Mouse (Mus musculus) limb, embryonic 15.5 days (tissue): Measurements from ENCODE around the gene Bcl9. TPM values are rescaled to one million over a fixed set of nuclear protein-coding genes. Genes with fewer than 3 reads are reported as not detected.
A peak's percentile ranks its signal among the peaks of the same experiment; 100 is the strongest.

Experiments used
- ATAC-seq: fragments of 200-750 bp; cut with Nextera tagmentation; 2 replicates; pipeline ENCODE4 v1.8.0; 2017; ENCODE audit warnings: low read depth, moderate TSS enrichment; ENCODE audit not compliant: insufficient number of reproducible peaks, low FRiP score, low TSS enrichment
- H3K27ac ChIP-seq: fragments of 300-500 bp; sonication (generic); 2 replicates; pipeline ENCODE4 v1.5.1; 2015; ENCODE audit warnings: moderate library complexity, mild to moderate bottlenecking, inconsistent platforms
- H3K27me3 ChIP-seq: fragments of 300-500 bp; sonication (generic); 2 replicates; pipeline ENCODE4 v1.6.1; 2015; ENCODE audit warnings: inconsistent platforms
- H3K36me3 ChIP-seq: fragments of 300-500 bp; sonication (generic); 2 replicates; pipeline ENCODE4 v1.6.1; 2015; ENCODE audit warnings: inconsistent platforms
- H3K4me1 ChIP-seq: fragments of 300-500 bp; sonication (generic); 2 replicates; pipeline ENCODE4 v1.6.1; 2015; ENCODE audit warnings: inconsistent platforms
- H3K4me2 ChIP-seq: fragments of 300-500 bp; sonication (generic); 2 replicates; pipeline ENCODE4 v1.6.1; 2015; ENCODE audit warnings: mild to moderate bottlenecking, inconsistent platforms
- H3K4me3 ChIP-seq: fragments of 300-500 bp; sonication (generic); 2 replicates; pipeline ENCODE4 v1.5.1; 2015; ENCODE audit warnings: mild to moderate bottlenecking, inconsistent platforms
- H3K9ac ChIP-seq: fragments of 300-500 bp; sonication (generic); 2 replicates; pipeline ENCODE4 v1.6.1; 2015; ENCODE audit warnings: inconsistent platforms
- H3K9me3 ChIP-seq: fragments of 300-500 bp; sonication (generic); 2 replicates; pipeline ENCODE4 v1.6.1; 2016; ENCODE audit warnings: inconsistent platforms
- WGBS: fragments of 180-500 bp; shearing (Covaris S2); methylation state at CpG from one replicate; pipeline ENCODE4 v1.1.7; 2015; 5-methylcytosine and 5-hydroxymethylcytosine counted together
- polyA plus RNA-seq: library from polyadenylated mRNA; unstranded; fragments of >200 nt; fragmentation: Nextera tagmentation; extraction: Ambion mirVana; gene quantifications from 2 replicates; pipeline ENCODE4 v1.2.1, GENCODE M21; 2015

The Bcl9 gene
- 43.1 and 54.1 TPM in 2 replicates for polyA plus RNA-seq

DNA sequence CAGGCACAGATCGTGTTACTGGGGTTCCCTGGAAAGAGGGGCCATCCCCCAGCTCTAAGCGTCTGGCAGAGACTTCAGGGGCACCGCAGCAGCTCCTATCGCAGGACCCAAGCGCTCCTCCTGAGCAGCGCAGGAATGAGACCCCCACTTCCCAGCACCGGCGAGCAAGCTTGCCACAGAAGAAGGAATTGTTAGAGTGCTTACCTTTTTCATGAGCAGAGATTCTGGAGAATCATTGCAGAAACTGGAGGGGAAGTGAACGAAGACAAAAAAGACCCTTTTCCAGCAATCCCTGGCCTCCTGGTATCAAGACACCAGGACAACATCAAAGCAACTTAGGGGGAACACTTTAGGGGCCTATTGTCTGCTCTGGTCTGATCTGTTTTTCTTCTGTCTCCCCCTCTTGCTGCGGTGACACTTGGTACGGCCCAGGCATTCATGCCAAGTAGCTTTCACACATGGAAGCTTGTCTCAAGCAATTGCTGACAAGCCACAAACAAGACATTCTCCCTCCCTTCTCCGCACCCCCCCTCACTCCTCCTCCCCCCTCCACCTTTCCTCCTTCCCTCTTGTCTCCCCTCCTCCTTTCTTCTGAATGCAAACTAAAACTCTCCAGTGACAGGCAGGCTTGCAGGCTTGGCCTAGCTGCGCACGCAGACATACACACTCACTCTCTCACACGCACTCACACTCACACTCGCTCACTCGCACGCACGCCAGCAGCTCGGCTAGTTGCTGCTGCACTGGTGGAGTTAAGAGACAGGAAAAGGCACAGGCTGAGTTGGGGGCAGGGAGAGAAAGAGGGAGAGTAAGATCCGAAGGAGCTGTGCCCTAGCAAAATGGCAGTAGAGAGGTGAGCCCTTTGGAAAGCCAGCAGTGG is at the start of gene Bcl9:
Bcl9 (minus strand) TSS at position 365 of the 880 bp plus-strand sequence.
- Histone ChIP-seq H3K27me3 (no peaks in the 10 kb centered on the region), H3K4me2 (peak within 1 kb of the TSS; percentile 74), H3K27ac (peak within 1 kb of the TSS; percentile 98), H3K4me3 (peak within 1 kb of the TSS; percentile 64), H3K9ac (peak within 1 kb of the TSS; percentile 64), H3K9me3 (no peaks in the 10 kb centered on the region), H3K36me3 (no peaks in the 10 kb centered on the region), H3K4me1 (peaks cover 18% of the 10 kb centered on the region)
- peak; percentile 82 for ATAC-seq
- under 1% methylated on average over 21 of the region's 21 CpGs for whole genome bisulfite sequencing

DNA sequence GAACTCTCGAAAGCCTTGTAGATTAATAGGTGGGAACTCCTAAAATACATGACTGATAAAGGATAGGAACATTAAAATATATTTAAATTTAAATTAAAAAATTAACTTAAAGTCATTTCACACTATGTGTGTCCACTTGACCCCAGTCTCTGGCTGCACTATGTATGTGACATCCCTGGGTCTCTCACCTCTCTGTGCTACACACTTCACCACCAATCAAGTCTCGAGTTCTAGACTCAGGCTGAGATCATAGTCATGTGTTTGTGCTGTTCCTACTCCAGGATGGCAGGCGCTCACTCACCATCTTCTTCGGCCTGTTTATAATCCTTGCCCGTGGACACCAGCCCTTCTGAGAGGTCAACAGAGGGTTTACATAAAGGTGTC is 41.5 kb upstream of the Bcl9 start:
- no peaks in the 10 kb centered on the region for H3K36me3 ChIP-seq
- H3K4me1 ChIP-seq, result peaks cover 27% of the 10 kb centered on the region
- H3K4me2 ChIP-seq, result no peak overlapping the region
- no peak for ATAC-seq
- 69% methylated on average over 5 of the region's 5 CpGs for WGBS
- no peaks in the 10 kb centered on the region for H3K27me3 ChIP-seq
- no peaks in the 10 kb centered on the region for H3K9me3 ChIP-seq
- no peak overlapping the region for H3K27ac ChIP-seq
- no peak overlapping the region for H3K4me3 ChIP-seq
- no peak overlapping the region for H3K9ac ChIP-seq

DNA sequence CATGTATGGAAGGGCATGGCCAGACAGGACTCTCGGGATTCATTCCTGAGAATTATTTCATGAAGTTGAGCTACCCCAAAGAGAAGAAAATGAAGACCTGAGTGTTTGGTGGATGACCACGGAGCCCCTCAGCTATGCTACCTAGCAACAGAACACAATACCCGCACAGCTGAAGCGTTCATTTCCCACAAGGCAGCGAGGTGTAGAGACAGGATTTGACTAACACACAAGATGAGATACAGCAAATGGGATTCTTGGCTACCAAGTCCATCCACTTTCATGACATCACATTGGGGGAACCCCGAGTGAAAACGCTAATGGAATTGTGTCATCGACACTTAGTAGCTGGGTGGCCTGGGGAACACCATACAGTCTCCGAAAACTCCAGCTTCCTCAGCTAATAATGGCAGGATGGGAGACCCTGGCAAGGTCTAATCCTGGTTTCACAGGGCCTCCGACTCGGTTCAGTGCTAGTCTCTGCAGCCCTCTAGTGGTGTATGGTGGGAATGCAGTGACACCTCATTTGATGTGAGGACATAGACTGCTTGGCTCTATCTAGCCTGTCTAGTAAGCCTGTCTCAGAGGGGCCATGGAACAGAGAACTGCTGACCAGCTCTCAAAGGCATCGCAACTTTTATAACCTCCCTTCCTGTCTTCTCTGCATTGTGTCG is 40.9 kb upstream of the Bcl9 start:
- Histone ChIP-seq H3K27ac (no peak overlapping the region), H3K4me2 (no peak overlapping the region), H3K4me1 (peaks cover 27% of the 10 kb centered on the region), H3K27me3 (no peaks in the 10 kb centered on the region), H3K36me3 (no peaks in the 10 kb centered on the region), H3K9ac (no peak overlapping the region), H3K4me3 (no peak overlapping the region), H3K9me3 (no peaks in the 10 kb centered on the region)
- peak; percentile 53; the same call in 1 of the 2 replicates for ATAC-seq
- 33% methylated on average over 13 of the region's 13 CpGs for WGBS

DNA sequence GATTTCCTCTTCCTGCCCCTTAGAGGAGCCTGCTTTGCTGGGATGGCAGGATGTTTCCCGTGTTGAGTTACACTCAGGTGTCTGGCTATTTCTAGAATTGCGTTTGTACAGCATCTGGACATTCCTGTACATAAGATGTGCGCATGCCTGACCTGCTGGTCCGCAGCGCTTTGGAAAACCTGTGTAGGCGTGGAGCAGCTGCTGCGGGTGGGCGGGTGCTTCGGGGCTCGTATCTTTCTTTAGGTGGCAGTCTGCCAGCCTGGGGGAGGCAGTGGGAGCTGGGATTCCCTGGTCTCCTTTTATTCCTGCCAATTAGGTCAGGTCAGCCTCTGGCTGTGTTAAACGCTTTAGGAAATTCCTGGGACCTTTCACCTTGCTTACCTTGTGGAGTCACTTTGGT is 39.6 kb upstream of the Bcl9 start:
- ATAC-seq, result no peak
- no peak overlapping the region for H3K9ac ChIP-seq
- no peaks in the 10 kb centered on the region for H3K27me3 ChIP-seq
- H3K4me1 ChIP-seq, result peaks cover 27% of the 10 kb centered on the region
- H3K27ac ChIP-seq, result peak overlapping the region; percentile 27; the same call in 1 of the 2 replicates
- H3K36me3 ChIP-seq, result no peaks in the 10 kb centered on the region
- H3K4me3 ChIP-seq, result no peak overlapping the region
- no peaks in the 10 kb centered on the region for H3K9me3 ChIP-seq
- 2% methylated on average over 11 of the region's 11 CpGs for WGBS
- peak overlapping the region; percentile 25; the same call in 1 of the 2 replicates for H3K4me2 ChIP-seq

DNA sequence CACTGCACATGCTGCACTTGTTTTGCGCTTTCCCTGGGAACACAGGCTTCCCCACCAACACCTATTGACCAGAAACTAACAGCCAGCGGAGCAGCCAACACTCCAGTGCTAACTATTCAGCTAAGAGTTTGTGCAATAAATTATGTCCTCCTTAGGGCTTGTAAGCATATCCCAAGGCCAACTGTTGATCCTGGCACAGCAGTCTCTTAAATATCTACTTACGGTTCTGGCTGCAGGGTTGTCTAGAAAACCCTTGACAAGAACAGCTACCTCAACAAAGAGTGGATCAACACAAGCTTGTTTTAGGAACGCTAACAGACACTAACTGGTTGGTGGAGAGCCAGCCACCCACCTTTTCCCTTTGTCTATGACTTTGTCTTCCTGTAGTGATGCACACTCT is 38.6 kb upstream of the Bcl9 start:
- ATAC-seq, result no peak
- Histone ChIP-seq H3K27me3 (no peaks in the 10 kb centered on the region), H3K4me1 (peaks cover 27% of the 10 kb centered on the region), H3K36me3 (no peaks in the 10 kb centered on the region), H3K9ac (no peak overlapping the region), H3K4me3 (no peak overlapping the region), H3K9me3 (no peaks in the 10 kb centered on the region), H3K4me2 (no peak overlapping the region), H3K27ac (no peak overlapping the region)
- WGBS, result 53% methylated on average over 4 of the region's 4 CpGs

DNA sequence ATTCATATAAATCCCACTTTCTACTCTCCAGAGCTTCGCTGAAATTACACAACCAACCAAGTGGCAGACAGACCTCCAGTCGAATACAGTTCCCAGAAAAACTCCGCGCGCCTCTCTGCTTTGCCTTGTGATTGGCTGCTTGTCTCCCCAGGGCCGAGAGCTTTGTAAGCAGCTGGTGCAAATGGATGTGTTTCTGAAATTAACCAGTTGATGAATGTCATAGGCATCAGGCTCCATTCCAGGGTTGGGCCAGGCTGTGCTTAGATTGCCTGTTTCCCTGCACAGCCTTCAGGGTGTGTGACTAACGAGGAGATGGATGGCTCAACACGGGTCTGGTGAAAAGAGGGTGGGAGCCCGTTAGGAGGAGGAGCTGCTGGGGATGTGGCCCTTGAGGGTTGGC is 36.9 kb upstream of the Bcl9 start:
- H3K27ac ChIP-seq, result no peak overlapping the region
- ATAC-seq, result no peak
- no peak overlapping the region for H3K4me2 ChIP-seq
- 30% methylated on average over 9 of the region's 9 CpGs for WGBS
- no peak overlapping the region for H3K9ac ChIP-seq
- no peaks in the 10 kb centered on the region for H3K27me3 ChIP-seq
- H3K4me3 ChIP-seq, result no peak overlapping the region
- H3K9me3 ChIP-seq, result no peaks in the 10 kb centered on the region
- H3K4me1 ChIP-seq, result peaks cover 27% of the 10 kb centered on the region
- H3K36me3 ChIP-seq, result no peaks in the 10 kb centered on the region

DNA sequence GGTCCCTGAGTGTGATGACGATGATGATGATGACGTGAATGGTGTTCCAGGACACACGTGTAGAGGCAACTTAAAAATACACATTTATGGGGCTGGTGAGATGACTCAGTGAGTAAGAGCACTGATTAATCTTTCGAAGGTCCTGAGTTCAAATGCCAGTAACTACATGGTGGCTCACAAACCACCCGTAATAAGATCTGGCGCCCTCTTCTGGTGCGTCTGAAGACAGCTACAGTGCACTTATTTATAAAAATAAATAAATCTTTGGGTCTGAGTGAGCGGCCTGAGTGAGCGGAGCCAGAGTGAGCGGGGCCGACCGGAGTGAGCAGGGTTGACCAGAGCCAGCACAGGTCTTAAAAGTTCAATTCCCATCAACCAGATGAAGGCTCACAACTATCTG is 34.5 kb upstream of the Bcl9 start:
- Histone ChIP-seq H3K4me2 (no peak overlapping the region), H3K27me3 (no peaks in the 10 kb centered on the region), H3K9ac (no peak overlapping the region), H3K4me1 (peaks cover 18% of the 10 kb centered on the region), H3K27ac (no peak overlapping the region), H3K36me3 (no peaks in the 10 kb centered on the region), H3K9me3 (no peaks in the 10 kb centered on the region), H3K4me3 (no peak overlapping the region)
- 87% methylated on average over 12 of the region's 12 CpGs for WGBS
- no peak; the same call in 1 of the 2 replicates for ATAC-seq

DNA sequence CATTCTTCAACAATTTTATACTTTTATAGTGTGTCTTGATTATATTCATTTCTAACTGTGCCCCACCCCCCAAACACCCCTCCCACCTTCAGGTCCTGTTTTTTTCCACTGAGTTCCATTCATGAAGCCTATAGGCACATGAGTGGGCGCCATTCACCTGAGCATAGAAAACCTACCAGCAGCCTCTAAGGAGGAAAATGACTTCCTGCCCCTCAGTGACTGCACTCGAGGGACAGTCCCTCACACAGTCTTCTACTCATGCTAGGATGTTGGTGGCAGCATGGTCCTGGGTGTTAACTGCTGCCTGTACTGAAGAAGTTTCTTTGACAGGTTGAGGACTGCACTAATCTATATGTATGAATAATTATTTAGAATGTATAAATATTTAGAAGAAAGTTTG is 30.1 kb upstream of the Bcl9 start:
- ATAC-seq, result no peak
- H3K9me3 ChIP-seq, result no peaks in the 10 kb centered on the region
- no peak overlapping the region for H3K27ac ChIP-seq
- WGBS, result 88% methylated on average over 2 of the region's 2 CpGs
- 0 out of 2 replicates have a peak, but pooled peaks cover 3% of the 10 kb centered on the region for H3K4me1 ChIP-seq
- no peaks in the 10 kb centered on the region for H3K36me3 ChIP-seq
- no peak overlapping the region for H3K4me2 ChIP-seq
- H3K27me3 ChIP-seq, result no peaks in the 10 kb centered on the region
- no peak overlapping the region for H3K4me3 ChIP-seq
- no peak overlapping the region for H3K9ac ChIP-seq

DNA sequence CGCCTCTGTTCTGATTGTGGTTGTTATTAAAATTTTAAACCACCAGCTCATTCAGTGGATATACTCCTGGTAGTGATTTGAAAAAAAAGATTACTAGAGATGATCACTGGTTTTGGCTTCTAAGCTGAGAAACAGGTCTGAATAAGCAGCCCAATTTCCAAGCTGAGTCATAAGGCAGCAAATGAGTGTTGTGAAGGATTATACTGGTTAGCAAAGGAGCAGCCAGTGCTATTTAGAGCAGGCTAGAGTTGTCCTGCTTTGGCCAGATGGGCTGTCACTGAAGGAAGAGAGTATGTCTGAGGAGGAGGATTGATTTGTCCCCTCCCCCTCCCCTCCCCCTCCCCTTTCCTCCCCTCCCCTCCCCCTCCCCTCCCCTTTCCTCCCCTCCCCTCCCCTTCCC is 29.6 kb upstream of the Bcl9 start:
- WGBS, result 95% methylated on average over 1 of the region's 1 CpGs
- no peaks in the 10 kb centered on the region for H3K9me3 ChIP-seq
- H3K9ac ChIP-seq, result no peak overlapping the region
- ATAC-seq, result no peak
- H3K27ac ChIP-seq, result no peak overlapping the region
- no peaks in the 10 kb centered on the region for H3K36me3 ChIP-seq
- H3K4me1 ChIP-seq, result 0 out of 2 replicates have a peak, but pooled peaks cover 3% of the 10 kb centered on the region
- no peak overlapping the region for H3K4me3 ChIP-seq
- no peaks in the 10 kb centered on the region for H3K27me3 ChIP-seq
- no peak overlapping the region for H3K4me2 ChIP-seq

DNA sequence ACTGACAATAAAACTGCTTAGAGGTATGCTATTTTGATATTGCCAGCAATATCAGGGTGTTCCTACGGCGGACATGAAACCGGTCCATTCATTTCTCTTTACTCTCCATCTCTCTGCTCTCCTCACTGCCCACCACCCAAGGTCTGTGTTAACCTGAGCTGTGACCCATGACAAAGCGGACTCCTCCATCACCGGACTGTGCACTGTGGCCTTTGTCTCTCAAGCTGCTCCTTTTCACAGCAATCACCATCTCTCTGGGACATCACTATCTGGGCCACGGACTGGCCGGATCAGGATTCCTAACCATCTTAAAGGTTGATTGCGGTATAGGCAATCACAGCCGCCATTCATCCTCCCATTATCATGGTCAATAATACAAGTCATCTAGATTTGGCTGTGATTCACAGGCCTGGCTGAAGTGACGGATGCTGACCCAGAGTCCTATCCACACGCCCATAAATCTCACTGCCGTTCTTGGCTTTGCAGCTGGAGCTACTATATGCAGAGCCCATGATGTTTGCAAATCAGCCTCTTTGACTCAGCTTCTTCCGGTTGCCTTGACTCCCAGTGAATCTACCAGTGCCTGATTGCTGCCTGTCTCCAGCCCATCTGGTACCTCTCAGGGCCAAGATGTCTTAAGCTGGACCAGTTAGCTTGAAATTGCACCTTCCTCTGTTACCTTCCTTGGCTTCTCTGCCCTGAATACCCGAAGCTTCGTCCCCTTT is 28.1 kb upstream of the Bcl9 start:
- H3K9ac ChIP-seq, result no peak overlapping the region
- no peak overlapping the region for H3K4me2 ChIP-seq
- no peaks in the 10 kb centered on the region for H3K9me3 ChIP-seq
- H3K36me3 ChIP-seq, result no peaks in the 10 kb centered on the region
- no peak overlapping the region for H3K4me3 ChIP-seq
- H3K27me3 ChIP-seq, result no peaks in the 10 kb centered on the region
- WGBS, result 80% methylated on average over 15 of the region's 15 CpGs
- no peak for ATAC-seq
- H3K4me1 ChIP-seq, result 0 out of 2 replicates have a peak, but pooled peaks cover 3% of the 10 kb centered on the region
- no peak overlapping the region for H3K27ac ChIP-seq

DNA sequence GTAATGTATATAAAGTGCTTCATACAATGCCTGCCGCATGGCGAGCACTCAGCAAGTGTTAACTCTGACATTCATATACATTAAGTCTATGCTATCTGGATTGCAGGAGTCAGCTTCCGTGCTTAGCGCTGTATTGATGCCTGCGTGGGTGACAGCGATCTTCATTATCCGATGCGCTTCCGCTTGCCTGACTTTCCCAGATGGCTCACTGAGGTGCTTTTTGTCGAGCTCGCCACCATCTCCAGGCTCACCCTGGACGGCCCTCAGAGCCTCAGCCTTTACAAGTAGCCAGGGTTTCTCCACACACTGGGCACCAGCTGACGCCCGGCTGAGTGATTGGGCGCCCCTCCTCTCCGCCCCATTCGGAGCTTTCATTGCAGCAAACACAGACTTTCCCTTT is 26.3 kb upstream of the Bcl9 start:
- Histone ChIP-seq H3K4me3 (no peak overlapping the region), H3K27ac (no peak overlapping the region), H3K4me1 (0 out of 2 replicates have a peak, but pooled peaks cover 3% of the 10 kb centered on the region), H3K27me3 (no peaks in the 10 kb centered on the region), H3K4me2 (no peak overlapping the region), H3K9ac (no peak overlapping the region), H3K36me3 (no peaks in the 10 kb centered on the region), H3K9me3 (no peaks in the 10 kb centered on the region)
- ATAC-seq, result no peak
- WGBS, result 58% methylated on average over 17 of the region's 17 CpGs
